Mouse (Mus musculus) heart, embryonic 16.5 days (tissue): ENCODE results near the gene Emg1. TPM values are rescaled to one million over a fixed set of nuclear protein-coding genes. Genes with fewer than 3 reads are reported as not detected.

Source experiments
- ATAC-seq: fragments of 200-750 bp; cut with Nextera tagmentation; replicated peaks from 2 replicates; pipeline ENCODE4 v1.8.0; 2017; ENCODE audit warnings: moderate number of reproducible peaks; ENCODE audit not compliant: insufficient read depth, low FRiP score; ENCODE audit errors: extremely low read depth
- H3K27ac ChIP-seq: fragments of 300-500 bp; sonication (generic); 2 replicates; pipeline ENCODE4 v1.5.1; 2014; ENCODE audit warnings: mild to moderate bottlenecking, low read length, control low read depth, moderate library complexity
- H3K27me3 ChIP-seq: fragments of 300-500 bp; sonication (generic); 2 replicates; pipeline ENCODE4 v1.6.1; 2014; ENCODE audit warnings: low read length, mixed read lengths; ENCODE audit not compliant: control insufficient read depth, insufficient read depth
- H3K36me3 ChIP-seq: fragments of 300-500 bp; sonication (generic); 2 replicates; pipeline ENCODE4 v1.6.1; 2014; ENCODE audit not compliant: control insufficient read depth, insufficient read depth
- H3K4me1 ChIP-seq: fragments of 300-500 bp; sonication (generic); 2 replicates; pipeline ENCODE4 v1.6.1; 2014; ENCODE audit warnings: low read length, mixed read lengths; ENCODE audit not compliant: control insufficient read depth, insufficient read depth
- H3K4me2 ChIP-seq: fragments of 300-500 bp; sonication (generic); 2 replicates; pipeline ENCODE4 v1.6.1; 2014; ENCODE audit warnings: low read depth, mild to moderate bottlenecking, control low read depth, low read length
- H3K4me3 ChIP-seq: fragments of 300-500 bp; sonication (generic); 2 replicates; pipeline ENCODE4 v1.5.1; 2014; ENCODE audit warnings: mild to moderate bottlenecking, control low read depth, low read length
- H3K9ac ChIP-seq: fragments of 300-500 bp; sonication (generic); 2 replicates; pipeline ENCODE4 v1.6.1; 2014; ENCODE audit warnings: low read length, control low read depth
- H3K9me3 ChIP-seq: fragments of 300-500 bp; sonication (generic); replicated peaks from 2 replicates; pipeline ENCODE4 v1.6.1; 2016; ENCODE audit warnings: low read length; ENCODE audit not compliant: control insufficient read depth
- WGBS: fragments of 180-500 bp; shearing (Covaris S2); extraction: QIAGEN DNeasy Blood & Tissue Kit; methylation state at CpG from one replicate; pipeline ENCODE4 v1.1.7; 2014; 5-methylcytosine and 5-hydroxymethylcytosine counted together
- polyA plus RNA-seq: library from polyadenylated mRNA; unstranded; fragments of >200 nt; fragmentation: Nextera tagmentation; extraction: Ambion mirVana; gene quantifications from 2 replicates; pipeline ENCODE4 v1.2.1, GENCODE M21; 2015

The Emg1 gene
- polyA plus RNA-seq, 1 experiment from 2014 or later = 133 TPM

- Histone ChIP-seq H3K9me3 (no peaks in the 10 kb centered on the region), H3K4me2 (no peak overlapping the region), H3K9ac (no peak overlapping the region), H3K4me3 (no peak overlapping the region), H3K27me3 (no peaks in the 10 kb centered on the region), H3K4me1 (peaks cover 31% of the 10 kb centered on the region), H3K36me3 (peaks cover 19% of the 10 kb centered on the region), H3K27ac (no peak overlapping the region)
- WGBS = 85% methylated on average over 15 of the region's 15 CpGs
- ATAC-seq = no peak
Measured at GRCm38 (mm10) chr6:124742839-124743514, 31.0 kb upstream of the Emg1 start.

GRCm38 (mm10) chr6:124741842-124742241, 29.9 kb upstream of the Emg1 start:
- Histone ChIP-seq H3K9ac (peak overlapping the region; percentile 92), H3K27me3 (no peaks in the 10 kb centered on the region), H3K36me3 (peaks cover 10% of the 10 kb centered on the region), H3K4me3 (peak overlapping the region; percentile 75), H3K4me1 (peaks cover 31% of the 10 kb centered on the region), H3K27ac (peak overlapping the region; percentile 99), H3K4me2 (peak overlapping the region; percentile 78), H3K9me3 (no peaks in the 10 kb centered on the region)
- WGBS = 72% methylated on average over 3 of the region's 3 CpGs
- ATAC-seq = no peak

- H3K4me1 ChIP-seq = peaks cover 26% of the 10 kb centered on the region
- ATAC-seq = peak; percentile 64
- H3K27me3 ChIP-seq = no peaks in the 10 kb centered on the region
- H3K9me3 ChIP-seq = no peaks in the 10 kb centered on the region
- peak within 1 kb of the TSS; percentile 75 for H3K4me3 ChIP-seq
- WGBS = under 1% methylated on average over 41 of the region's 41 CpGs
- H3K4me2 ChIP-seq = peak within 1 kb of the TSS; percentile 78
- peak within 1 kb of the TSS; percentile 99 for H3K27ac ChIP-seq
- peaks cover 10% of the 10 kb centered on the region for H3K36me3 ChIP-seq
- peak within 1 kb of the TSS; percentile 92 for H3K9ac ChIP-seq
Measured at GRCm38 (mm10) chr6:124740888-124741761, 29.1 kb upstream of the Emg1 start, which contains the start of gene Grcc10. Gene Grcc10 (minus strand): TSS chr6:124741374.

GRCm38 (mm10) chr6:124740211-124740887, 28.4 kb upstream of the Emg1 start:
- peak overlapping the region; percentile 92 for H3K9ac ChIP-seq
- H3K4me2 ChIP-seq = peak overlapping the region; percentile 78
- peak overlapping the region; percentile 99 for H3K27ac ChIP-seq
- no peaks in the 10 kb centered on the region for H3K9me3 ChIP-seq
- peak overlapping the region; percentile 75 for H3K4me3 ChIP-seq
- H3K36me3 ChIP-seq = peaks cover 10% of the 10 kb centered on the region
- WGBS = under 1% methylated on average over 26 of the region's 29 CpGs
- H3K4me1 ChIP-seq = peaks cover 26% of the 10 kb centered on the region
- peak; percentile 10 for ATAC-seq
- H3K27me3 ChIP-seq = no peaks in the 10 kb centered on the region

- 87% methylated on average over 10 of the region's 10 CpGs for WGBS
- Histone ChIP-seq H3K4me1 (peaks cover 22% of the 10 kb centered on the region), H3K9ac (peak overlapping the region; percentile 92), H3K4me2 (no peak overlapping the region), H3K27me3 (no peaks in the 10 kb centered on the region), H3K27ac (no peak overlapping the region; the same call in 1 of the 2 replicates), H3K4me3 (no peak overlapping the region), H3K9me3 (no peaks in the 10 kb centered on the region), H3K36me3 (peaks cover 8% of the 10 kb centered on the region)
- ATAC-seq = no peak
Measured at GRCm38 (mm10) chr6:124739231-124739796, 27.3 kb upstream of the Emg1 start.

GRCm38 (mm10) chr6:124738511-124739023, 26.6 kb upstream of the Emg1 start, which contains the start of gene Ptpn6:
Gene Ptpn6 (minus strand): TSS chr6:124738714.
- Histone ChIP-seq H3K9ac (peak within 1 kb of the TSS; percentile 92), H3K4me3 (peak within 1 kb of the TSS; percentile 18), H3K9me3 (no peaks in the 10 kb centered on the region), H3K4me2 (peak within 1 kb of the TSS; percentile 38), H3K4me1 (peaks cover 22% of the 10 kb centered on the region), H3K27ac (peak within 1 kb of the TSS; percentile 40), H3K36me3 (peaks cover 8% of the 10 kb centered on the region), H3K27me3 (no peaks in the 10 kb centered on the region)
- 28% methylated on average over 15 of the region's 15 CpGs for WGBS
- no peak for ATAC-seq

GRCm38 (mm10) chr6:124737040-124737439, 25.1 kb upstream of the Emg1 start:
- WGBS = 86% methylated on average over 11 of the region's 11 CpGs
- Histone ChIP-seq H3K9ac (no peak overlapping the region), H3K36me3 (0 out of 2 replicates have a peak, but pooled peaks cover 2% of the 10 kb centered on the region), H3K27ac (no peak overlapping the region), H3K4me2 (no peak overlapping the region), H3K4me3 (no peak overlapping the region), H3K27me3 (no peaks in the 10 kb centered on the region), H3K4me1 (peaks cover 22% of the 10 kb centered on the region), H3K9me3 (no peaks in the 10 kb centered on the region)
- no peak for ATAC-seq

GRCm38 (mm10) chr6:124734417-124734816, 22.4 kb upstream of the Emg1 start:
- peaks cover 11% of the 10 kb centered on the region for H3K4me1 ChIP-seq
- 90% methylated on average over 3 of the region's 3 CpGs for WGBS
- H3K36me3 ChIP-seq = 0 out of 2 replicates have a peak, but pooled peaks cover 2% of the 10 kb centered on the region
- H3K27me3 ChIP-seq = no peaks in the 10 kb centered on the region
- no peak overlapping the region for H3K27ac ChIP-seq
- H3K4me3 ChIP-seq = no peak overlapping the region
- H3K4me2 ChIP-seq = no peak overlapping the region
- no peaks in the 10 kb centered on the region for H3K9me3 ChIP-seq
- no peak overlapping the region for H3K9ac ChIP-seq
- no peak for ATAC-seq
